Mouse (Mus musculus): ENCODE measurements around the gene Dusp13.

DNA sequence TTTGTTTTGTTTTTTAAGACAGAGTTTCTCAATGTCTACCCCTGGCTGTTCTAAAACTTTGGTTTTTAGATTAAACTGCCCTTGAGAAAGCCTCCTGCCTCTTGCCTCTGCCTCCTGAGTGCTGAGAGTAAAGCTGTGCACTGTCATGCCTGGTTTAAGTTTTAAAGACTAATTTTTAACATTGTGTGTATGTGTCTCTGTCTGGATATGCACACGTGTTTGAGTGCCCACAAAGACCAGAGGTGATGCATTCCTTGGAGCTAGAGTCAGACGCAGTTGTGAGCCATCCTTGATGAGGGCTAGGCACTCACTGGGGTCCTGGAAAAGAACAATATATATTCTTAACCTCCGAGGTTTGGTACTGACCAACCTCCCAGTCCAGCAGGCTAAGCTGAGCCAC, 36.4 kb upstream of the Dusp13 start:
- no peak for TF ChIP-seq POLR2A (IDR thresholded peaks at IDR 0.05; ENCODE audit: low read depth, low read length)
- TF ChIP-seq CTCF (IDR thresholded peaks at IDR 0.05; ENCODE audit: borderline replicate concordance, insufficient read depth, low read length) = no peak

All from embryonic fibroblast, embryonic 13.5 days (primary cell).